ENCODE assay signal across 16 mouse cellular contexts in genomic region chr2:46525223-46525622, GRCm38 (mm10).
A peak's percentile ranks its signal among the peaks of the same experiment; 100 is the strongest.
DNase-seq lines count a peak whose midpoint lies in the region; ATAC-seq and TF ChIP-seq lines count a peak whose summit lies in the region.
"Had no signal": no experiment of that assay in that cellular context is flagged by ENCODE, and none has a peak within 500 bp of the region (broad histone marks: within the 10 kb centered on the region; RNA-seq: fewer than 3 reads in every experiment).

No protein-coding gene starts in this region.

- H3K9ac ChIP-seq in heart, embryonic 16.5 days (ENCODE audit: low read length) = no peak overlapping the region
- no peak overlapping the region for H3K9ac ChIP-seq in hindbrain, embryonic 16.5 days (ENCODE audit: low read depth, low read length)
- H3K9ac ChIP-seq: forebrain, embryonic 15.5 days; liver, embryonic 14.5 days; midbrain, embryonic 13.5 days; neural tube, embryonic 13.5 days had no signal

- no peak overlapping the region for H3K4me3 ChIP-seq in heart, embryonic 16.5 days (ENCODE audit: low read length)
- H3K4me3 ChIP-seq in hindbrain, embryonic 16.5 days (ENCODE audit: low read length) = no peak overlapping the region
- no peak overlapping the region for H3K4me3 ChIP-seq in thymus, adult 2 months (ENCODE audit: control insufficient read depth, insufficient read depth, low read length)
- H3K4me3 ChIP-seq: forebrain, embryonic 15.5 days; gastrocnemius, adult 2 months; midbrain, embryonic 13.5 days; neural tube, embryonic 13.5 days had no signal

- no peak for TF ChIP-seq CTCF in brain, embryonic 14.5 days (IDR thresholded peaks at IDR 0.05; ENCODE audit: borderline replicate concordance, extremely low read depth, insufficient read depth, insufficient read length)
- no peak for TF ChIP-seq CTCF in thymus, adult 2 months (IDR thresholded peaks at IDR 0.05; ENCODE audit: borderline replicate concordance, control insufficient read depth, extremely low read depth, insufficient read depth, low read length, poor library complexity)

- no peaks in the 10 kb centered on the region for H3K36me3 ChIP-seq in heart, embryonic 16.5 days (ENCODE audit: control insufficient read depth, insufficient read depth)
- H3K36me3 ChIP-seq in hindbrain, embryonic 16.5 days (ENCODE audit: control insufficient read depth, insufficient read depth, low read length) = no peaks in the 10 kb centered on the region
- no peaks in the 10 kb centered on the region for H3K36me3 ChIP-seq in thymus, adult 2 months (ENCODE audit: control insufficient read depth, insufficient read depth, low read length)
- H3K36me3 ChIP-seq: forebrain, embryonic 15.5 days; midbrain, embryonic 13.5 days; neural tube, embryonic 13.5 days had no signal

- peaks cover 5% of the 10 kb centered on the region; the same call in 1 of the 2 replicates for H3K4me1 ChIP-seq in heart, embryonic 16.5 days (ENCODE audit: control insufficient read depth, insufficient read depth, low read length)
- H3K4me1 ChIP-seq in hindbrain, embryonic 16.5 days (ENCODE audit: control insufficient read depth, insufficient read depth, low read depth, low read length) = peaks cover 5% of the 10 kb centered on the region; the same call in 1 of the 2 replicates
- H3K4me1 ChIP-seq in thymus, adult 2 months (replicated peaks; ENCODE audit: control insufficient read depth, insufficient read depth, low read length) = no peaks in the 10 kb centered on the region
- H3K4me1 ChIP-seq: forebrain, embryonic 15.5 days had no signal

- peak overlapping the region; percentile 4; the same call in 1 of the 2 replicates for H3K4me2 ChIP-seq in heart, embryonic 16.5 days (ENCODE audit: low read depth, low read length)
- no peak overlapping the region for H3K4me2 ChIP-seq in hindbrain, embryonic 16.5 days (ENCODE audit: low read length)
- H3K4me2 ChIP-seq: forebrain, embryonic 15.5 days; midbrain, embryonic 13.5 days; neural tube, embryonic 13.5 days had no signal

- intact Hi-C loops in left cerebral cortex, postnatal 36 days (cut with DNase I) = no loop called here

- H3K9me3 ChIP-seq in heart, embryonic 16.5 days (replicated peaks; ENCODE audit: control insufficient read depth, low read length) = no peaks in the 10 kb centered on the region
- no peaks in the 10 kb centered on the region for H3K9me3 ChIP-seq in hindbrain, embryonic 16.5 days (ENCODE audit: control insufficient read depth, low read length)
- H3K9me3 ChIP-seq: forebrain, embryonic 15.5 days; midbrain, embryonic 13.5 days; neural tube, embryonic 13.5 days had no signal

- no peak for TF ChIP-seq POLR2A in brain, embryonic 14.5 days (IDR thresholded peaks at IDR 0.05; ENCODE audit: borderline replicate concordance, extremely low read depth, insufficient read depth, insufficient read length, poor library complexity, severe bottlenecking)
- TF ChIP-seq POLR2A in thymus, adult 2 months (IDR thresholded peaks at IDR 0.05; ENCODE audit: control insufficient read depth, extremely low read depth, insufficient read depth, low read length, poor library complexity) = no peak

- no peaks in the 10 kb centered on the region for H3K27me3 ChIP-seq in heart, embryonic 16.5 days (ENCODE audit: control insufficient read depth, insufficient read depth, low read length)
- H3K27me3 ChIP-seq in hindbrain, embryonic 16.5 days (replicated peaks; ENCODE audit: control insufficient read depth, insufficient read depth, low read length) = no peaks in the 10 kb centered on the region
- no peaks in the 10 kb centered on the region for H3K27me3 ChIP-seq in thymus, adult 2 months (ENCODE audit: control insufficient read depth, insufficient read depth, low read length)
- H3K27me3 ChIP-seq: forebrain, embryonic 15.5 days; midbrain, embryonic 13.5 days; neural tube, embryonic 13.5 days had no signal

- no peak for DNase-seq in heart, adult 9 months (ENCODE audit: low spot score in 2 of 2)
- DNase-seq in 3T3-L1 (ENCODE audit: low read depth, low spot score) = peak; percentile 16
- peak; percentile 12 for DNase-seq in brain, embryonic 14.5 days (ENCODE audit: low read depth)
- no peak for DNase-seq in left cerebral cortex, postnatal 36 days (ENCODE audit: low spot score in 2 of 2)
- no peak for DNase-seq in thymus, adult 2 months
- DNase-seq: cerebellum, adult 11 months; cerebellum, postnatal 36 days; gastrocnemius, adult 2 months; kidney, adult 18-20 months; left cerebral cortex, postnatal 4 days had no signal

- no peak for ATAC-seq in heart, embryonic 16.5 days (replicated peaks; ENCODE audit: extremely low read depth, insufficient read depth, low FRiP score)
- ATAC-seq in hindbrain, embryonic 16.5 days = peak; percentile 58; the same call in 1 of the 2 replicates
- ATAC-seq: forebrain, embryonic 15.5 days; midbrain, embryonic 13.5 days had no signal

- no peak overlapping the region for H3K27ac ChIP-seq in heart, embryonic 16.5 days (ENCODE audit: low read length)
- H3K27ac ChIP-seq in hindbrain, embryonic 16.5 days (ENCODE audit: low read depth, low read length) = no peak overlapping the region
- H3K27ac ChIP-seq in thymus, adult 2 months (ENCODE audit: control insufficient read depth, insufficient read depth, low read length) = no peak overlapping the region
- H3K27ac ChIP-seq: forebrain, embryonic 15.5 days; gastrocnemius, adult 2 months; liver, embryonic 14.5 days; midbrain, embryonic 13.5 days; neural tube, embryonic 13.5 days had no signal

- 44% methylated on average over 4 of the region's 4 CpGs for WGBS in heart, embryonic 16.5 days
- 28% methylated on average over 4 of the region's 4 CpGs for WGBS in hindbrain, embryonic 16.5 days
- 17% methylated on average over 4 of the region's 4 CpGs for WGBS in thymus, adult 2 months

Comparison
In these comparisons a context has a peak if more than half of its experiments do, and no peak if none do; other contexts are left out.
1. DNase-seq: peak in 3T3-L1 (single experiment) and brain, embryonic 14.5 days (single experiment); none in heart, adult 9 months (0 of 2), left cerebral cortex, postnatal 36 days (0 of 2) and thymus, adult 2 months (single experiment).